Mouse (Mus musculus): ENCODE data around the gene Ubl7. TPM values are rescaled to one million over a fixed set of nuclear protein-coding genes. Genes with fewer than 3 reads are reported as not detected.

The Ubl7 gene
- total RNA-seq, 1 experiment from 2014 or later, result 17.3 TPM

- ATAC-seq (replicated peaks; ENCODE audit: insufficient number of reproducible peaks, low FRiP score, low TSS enrichment, poor library complexity, severe bottlenecking), result no peak
Observed at GRCm38 (mm10) chr9:57959886-57960866, 49.4 kb downstream of the Ubl7 start.

GRCm38 (mm10) chr9:57961226-57961625 is 50.4 kb downstream of the Ubl7 start:
- ATAC-seq (replicated peaks; ENCODE audit: insufficient number of reproducible peaks, low FRiP score, low TSS enrichment, poor library complexity, severe bottlenecking), result no peak

- ATAC-seq (replicated peaks; ENCODE audit: insufficient number of reproducible peaks, low FRiP score, low TSS enrichment, poor library complexity, severe bottlenecking), result no peak
Observed at GRCm38 (mm10) chr9:57961863-57962778, 51.3 kb downstream of the Ubl7 start.

GRCm38 (mm10) chr9:57963249-57963997 is 52.6 kb downstream of the Ubl7 start:
- ATAC-seq (replicated peaks; ENCODE audit: insufficient number of reproducible peaks, low FRiP score, low TSS enrichment, poor library complexity, severe bottlenecking), result no peak

GRCm38 (mm10) chr9:57963998-57964395 is 53.2 kb downstream of the Ubl7 start:
- ATAC-seq (replicated peaks; ENCODE audit: insufficient number of reproducible peaks, low FRiP score, low TSS enrichment, poor library complexity, severe bottlenecking), result no peak

GRCm38 (mm10) chr9:57964528-57965250 is 53.9 kb downstream of the Ubl7 start:
- no peak for ATAC-seq (replicated peaks; ENCODE audit: insufficient number of reproducible peaks, low FRiP score, low TSS enrichment, poor library complexity, severe bottlenecking)

GRCm38 (mm10) chr9:57965281-57966185 is 54.8 kb downstream of the Ubl7 start:
- ATAC-seq (replicated peaks; ENCODE audit: insufficient number of reproducible peaks, low FRiP score, low TSS enrichment, poor library complexity, severe bottlenecking), result no peak

- ATAC-seq (replicated peaks; ENCODE audit: insufficient number of reproducible peaks, low FRiP score, low TSS enrichment, poor library complexity, severe bottlenecking), result no peak
Observed at GRCm38 (mm10) chr9:57967237-57967960, 56.6 kb downstream of the Ubl7 start.

- no peak for ATAC-seq (replicated peaks; ENCODE audit: insufficient number of reproducible peaks, low FRiP score, low TSS enrichment, poor library complexity, severe bottlenecking)
Observed at GRCm38 (mm10) chr9:57968166-57968771, 57.5 kb downstream of the Ubl7 start.

GRCm38 (mm10) chr9:57968783-57969542 is 58.2 kb downstream of the Ubl7 start:
- ATAC-seq (replicated peaks; ENCODE audit: insufficient number of reproducible peaks, low FRiP score, low TSS enrichment, poor library complexity, severe bottlenecking), result no peak

GRCm38 (mm10) chr9:57969736-57970495 is 59.1 kb downstream of the Ubl7 start:
- no peak for ATAC-seq (replicated peaks; ENCODE audit: insufficient number of reproducible peaks, low FRiP score, low TSS enrichment, poor library complexity, severe bottlenecking)

GRCm38 (mm10) chr9:57971413-57971812 is 60.6 kb downstream of the Ubl7 start:
- ATAC-seq (replicated peaks; ENCODE audit: insufficient number of reproducible peaks, low FRiP score, low TSS enrichment, poor library complexity, severe bottlenecking), result no peak

GRCm38 (mm10) chr9:57972141-57972591 is 61.4 kb downstream of the Ubl7 start:
- no peak for ATAC-seq (replicated peaks; ENCODE audit: insufficient number of reproducible peaks, low FRiP score, low TSS enrichment, poor library complexity, severe bottlenecking)

- no peak for ATAC-seq (replicated peaks; ENCODE audit: insufficient number of reproducible peaks, low FRiP score, low TSS enrichment, poor library complexity, severe bottlenecking)
Observed at GRCm38 (mm10) chr9:57972776-57973439, 62.1 kb downstream of the Ubl7 start.

All from monocyte, adult 5-6 weeks (primary cell).